Mouse (Mus musculus) v-Abl transformed pro-B cells (cell line): ENCODE results near the gene Ugt1a5.
"Not testable (repeated sequence)": the region's sequence is repeated elsewhere in the genome, so short reads cannot be mapped to it uniquely, and the experiment has no call there.

Experiments used
- in situ Hi-C, 2 experiments: fragments of 400-800 bp; cut with MboI; formaldehyde crosslinking; loops; one replicate each; pipeline ENCODE4 v1.15.1; 2025; ENCODE audit not compliant: unreplicated experiment in 2 of 2

The Ugt1a5 gene

DNA sequence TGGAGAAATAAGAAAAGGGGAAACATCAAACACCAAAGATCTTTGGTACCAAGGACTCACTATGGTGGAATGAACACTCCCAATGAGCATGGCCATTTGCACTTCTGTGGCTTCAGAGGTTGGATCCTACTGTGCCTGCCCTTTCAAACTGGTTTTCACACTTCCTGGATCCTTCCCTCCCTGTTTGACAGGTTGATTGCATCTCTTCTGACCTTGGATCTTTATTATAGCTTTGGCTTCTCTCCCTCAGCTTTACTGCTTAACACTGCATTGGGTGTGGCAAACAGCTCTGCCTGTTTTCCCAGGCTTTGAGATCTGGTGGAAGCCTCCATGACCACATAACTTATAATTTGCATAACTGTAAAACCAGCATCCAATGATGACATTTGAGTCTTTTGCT lies 54.5 kb downstream of the Ugt1a5 start:
- in situ Hi-C loops = no loop called here

DNA sequence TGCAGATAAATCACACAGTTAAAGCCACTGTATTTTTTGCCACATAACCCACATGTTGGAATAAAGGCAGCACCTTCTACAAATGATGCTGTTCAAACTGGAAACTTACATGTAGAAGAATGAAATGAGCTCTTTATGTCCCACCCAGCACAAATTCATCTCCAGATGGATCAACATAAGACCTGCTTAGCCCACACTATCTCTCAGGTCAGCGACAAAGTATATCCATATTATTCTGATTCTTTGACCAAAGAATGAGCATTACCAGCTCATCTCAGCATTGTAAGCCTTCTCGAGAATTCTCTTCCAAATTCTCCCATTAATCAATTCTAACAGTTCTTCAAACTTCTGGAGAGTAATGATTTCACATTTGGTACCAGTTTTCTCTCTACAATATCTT lies 56.4 kb downstream of the Ugt1a5 start:
- in situ Hi-C loops = no loop called here

DNA sequence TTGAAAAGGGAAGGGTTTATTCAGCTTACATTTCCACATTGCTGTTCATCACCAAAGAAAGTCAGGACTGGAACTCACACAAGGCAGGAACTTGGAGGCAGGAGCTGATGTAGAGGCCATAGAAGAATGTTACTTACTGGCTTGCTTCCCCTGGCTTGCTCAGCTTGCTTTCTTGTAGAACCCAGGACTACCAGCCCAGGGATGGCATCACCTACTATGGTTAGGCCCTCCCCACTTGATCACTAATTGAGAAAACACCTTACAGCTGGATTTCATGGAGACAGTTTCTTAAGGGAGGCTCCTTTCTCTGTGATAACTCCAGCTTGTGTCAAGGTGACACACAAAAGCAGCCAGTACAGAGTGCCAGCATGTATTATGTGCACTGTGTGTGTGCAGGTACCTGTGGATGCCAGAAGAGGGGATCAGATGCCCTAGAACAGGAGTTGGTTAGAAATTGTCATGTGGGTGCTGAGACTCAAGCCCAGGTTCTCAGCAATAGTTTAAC lies 57.3 kb downstream of the Ugt1a5 start:
- in situ Hi-C loops = not testable (repeated sequence)

DNA sequence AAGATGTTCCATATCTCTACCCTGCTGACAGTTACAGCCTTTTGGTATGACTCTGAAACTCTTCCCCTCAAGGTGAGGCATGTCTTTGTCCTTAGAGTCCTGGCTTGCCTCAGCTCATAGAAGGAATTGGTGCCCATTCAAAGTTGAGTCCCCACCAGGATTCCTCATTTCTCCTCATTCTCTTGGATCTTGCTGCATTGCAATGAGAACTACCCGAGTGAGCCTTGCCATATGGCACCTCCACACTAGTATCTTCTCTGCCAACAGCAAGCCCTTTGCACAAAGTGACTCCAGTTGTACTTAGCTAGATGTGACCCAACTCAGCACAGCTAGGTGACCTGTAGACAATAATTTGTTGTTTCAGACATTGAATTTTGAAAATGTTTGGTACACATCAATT lies 57.8 kb downstream of the Ugt1a5 start:
- in situ Hi-C loops = no loop called here

DNA sequence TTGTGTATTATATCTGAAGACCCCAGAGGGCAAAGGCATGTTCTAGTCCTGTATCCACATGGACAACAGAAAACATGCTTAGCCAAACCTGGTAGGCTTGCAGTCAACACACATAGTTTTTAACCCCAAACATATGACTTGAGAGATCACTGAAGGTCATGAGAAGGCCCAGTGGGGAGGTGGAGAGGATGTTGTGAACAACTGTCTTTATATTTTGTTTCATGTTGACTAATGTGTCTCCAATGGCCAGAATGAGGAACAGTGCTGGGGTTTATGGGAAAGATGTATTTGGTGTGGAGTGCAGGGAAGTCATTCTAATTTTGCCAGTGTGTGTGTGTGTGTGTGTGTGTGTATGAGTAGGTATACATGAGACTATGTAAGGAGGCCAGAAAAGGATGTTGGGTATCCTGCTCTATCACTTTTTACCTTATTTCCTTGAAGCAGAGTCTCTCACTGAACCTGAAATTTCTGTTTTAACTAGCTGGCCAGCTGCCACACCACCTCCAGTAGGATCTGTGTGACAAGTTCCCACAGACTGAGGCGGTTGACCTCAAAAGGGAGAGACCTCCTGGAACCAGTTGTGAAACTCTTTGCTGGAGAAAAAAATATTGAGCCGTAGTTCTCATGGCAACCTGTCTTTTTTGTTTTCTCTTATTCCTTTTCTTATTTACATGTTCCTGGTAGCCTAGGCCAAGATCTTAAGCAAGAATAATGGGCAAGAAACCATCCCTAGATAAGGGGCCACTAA lies 58.4 kb downstream of the Ugt1a5 start:
- in situ Hi-C loops = no loop called here

DNA sequence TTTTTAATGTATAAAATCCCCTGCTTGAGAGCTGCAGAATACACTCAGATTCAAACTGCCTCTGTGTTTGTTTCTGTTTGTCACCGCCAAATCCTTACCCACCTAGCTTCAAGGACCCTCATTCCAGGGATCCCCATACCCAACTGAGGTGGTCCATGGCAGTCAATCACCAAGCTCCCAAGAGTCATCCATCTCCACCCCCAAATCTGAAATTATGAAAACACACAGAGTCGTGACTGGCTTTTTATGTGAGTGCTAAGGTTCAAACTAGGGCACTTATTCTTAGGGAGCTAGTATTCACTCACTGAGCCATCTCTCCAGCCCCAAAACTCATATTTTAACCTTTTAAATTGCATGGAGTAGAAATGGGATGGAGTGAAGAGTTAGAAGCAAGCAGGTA lies 59.5 kb downstream of the Ugt1a5 start:
- in situ Hi-C loops = not testable (repeated sequence)

DNA sequence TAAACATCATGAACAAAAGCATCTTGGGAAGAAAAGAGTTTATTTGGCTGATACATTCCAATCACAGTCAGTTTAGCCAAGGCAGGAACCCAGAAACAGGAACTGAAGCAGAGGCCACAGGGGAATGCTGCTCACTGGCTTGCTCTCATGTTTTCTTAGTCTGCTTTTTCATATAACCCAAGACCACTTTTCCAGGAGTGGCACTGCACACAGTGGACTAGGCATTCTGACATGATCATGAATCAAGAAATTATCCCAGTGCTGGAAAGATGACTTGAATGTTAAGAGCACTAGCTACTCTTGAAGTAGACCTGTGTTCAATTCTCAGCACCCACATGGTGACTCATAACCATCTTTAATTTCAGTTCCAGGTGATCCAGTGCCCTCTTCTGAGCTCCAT lies 59.9 kb downstream of the Ugt1a5 start:
- in situ Hi-C loops = no loop called here

DNA sequence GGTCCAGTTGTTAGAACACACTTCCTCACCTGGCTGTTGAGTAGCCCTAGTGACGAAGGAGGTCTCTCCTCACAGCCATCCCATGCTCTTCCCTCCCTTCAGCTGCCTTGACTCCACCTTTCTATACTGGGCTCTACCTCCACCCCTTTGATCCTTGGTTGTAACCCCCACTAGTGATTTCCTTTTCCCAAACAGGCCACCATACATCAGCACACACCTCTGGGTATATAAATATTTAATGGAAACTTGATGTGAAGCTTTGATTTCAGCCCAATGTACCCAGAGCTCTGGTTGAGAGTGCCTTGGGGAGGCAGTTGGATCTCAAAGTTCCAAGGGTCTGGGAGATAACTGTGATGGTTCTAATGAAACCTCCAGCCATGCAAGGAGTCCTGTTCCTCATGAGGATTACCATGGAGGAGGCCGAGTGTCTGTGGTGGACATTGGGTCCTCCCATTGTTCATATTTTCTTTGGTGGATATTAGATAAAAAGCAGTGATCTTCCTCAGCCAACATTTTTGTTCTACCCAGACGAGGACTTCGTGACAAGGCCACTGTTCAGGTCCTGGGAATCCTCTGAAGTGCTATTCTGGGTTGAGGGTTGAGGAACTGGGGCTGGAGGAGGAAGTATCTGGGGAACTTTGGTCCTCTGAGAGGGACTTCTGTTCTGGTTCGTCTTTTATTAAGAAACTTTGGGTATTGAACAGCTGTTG lies 61.0 kb downstream of the Ugt1a5 start, which contains the start of gene Mroh2a:
TSS of gene Mroh2a (plus strand) at position 317 of the 710 bp plus-strand sequence.
- in situ Hi-C loops = no loop called here

DNA sequence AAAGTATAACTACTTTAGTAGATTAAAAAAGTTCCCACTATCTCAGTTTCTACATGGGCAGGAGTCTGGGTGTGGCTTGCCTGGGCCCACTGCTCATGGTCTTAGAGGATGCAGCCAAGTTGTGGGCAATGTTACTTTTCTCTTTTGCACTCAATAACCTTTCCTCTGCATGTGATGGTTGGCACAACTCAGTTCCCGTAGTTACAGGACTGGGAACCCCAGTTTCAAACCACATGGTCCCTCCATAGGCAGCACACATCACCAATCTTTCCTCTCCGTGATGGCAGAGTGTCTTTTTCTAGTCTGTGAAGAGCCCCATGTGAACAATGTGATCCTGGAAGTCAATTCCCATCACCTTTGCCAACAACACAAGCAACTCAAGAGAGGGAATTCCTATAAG lies 61.7 kb downstream of the Ugt1a5 start:
- in situ Hi-C loops = no loop called here

DNA sequence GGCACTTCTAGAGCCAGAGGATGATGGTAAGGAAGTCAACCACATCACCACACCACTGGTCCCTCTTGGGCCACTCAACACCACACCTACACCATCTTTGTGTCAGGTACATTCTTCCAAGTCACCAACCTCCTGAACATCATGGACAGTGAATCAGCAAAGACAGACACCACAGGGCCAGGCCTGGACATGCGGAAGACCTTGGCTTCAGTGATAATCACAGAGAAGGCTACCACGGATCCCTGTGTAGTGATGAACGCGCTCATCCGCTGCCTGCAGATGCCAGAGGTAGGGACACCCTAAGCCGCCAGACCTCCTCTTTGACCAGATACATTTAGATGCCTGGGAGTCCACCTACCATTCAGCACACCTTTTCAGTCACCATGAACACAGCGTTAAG lies 62.3 kb downstream of the Ugt1a5 start:
- in situ Hi-C loops = no loop called here

DNA sequence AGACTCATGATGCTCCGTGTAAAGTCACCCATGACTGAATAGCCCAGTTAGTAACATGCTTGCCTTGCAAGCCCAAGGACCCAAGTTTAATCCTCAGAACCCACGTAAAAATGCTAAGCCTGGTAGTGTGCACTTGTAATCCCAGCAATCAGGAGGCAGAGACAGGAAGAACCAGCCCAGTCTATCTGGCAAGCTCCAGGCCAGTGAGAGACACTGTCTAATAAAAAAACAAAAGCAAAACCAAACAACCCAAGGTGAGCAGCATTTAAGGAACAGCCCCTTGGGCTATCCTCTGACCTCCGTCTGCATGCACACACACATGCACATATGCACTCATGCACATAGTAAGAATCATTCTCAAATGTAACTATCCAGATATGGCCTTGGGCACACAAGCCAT lies 63.8 kb downstream of the Ugt1a5 start:
- in situ Hi-C loops = no loop called here

DNA sequence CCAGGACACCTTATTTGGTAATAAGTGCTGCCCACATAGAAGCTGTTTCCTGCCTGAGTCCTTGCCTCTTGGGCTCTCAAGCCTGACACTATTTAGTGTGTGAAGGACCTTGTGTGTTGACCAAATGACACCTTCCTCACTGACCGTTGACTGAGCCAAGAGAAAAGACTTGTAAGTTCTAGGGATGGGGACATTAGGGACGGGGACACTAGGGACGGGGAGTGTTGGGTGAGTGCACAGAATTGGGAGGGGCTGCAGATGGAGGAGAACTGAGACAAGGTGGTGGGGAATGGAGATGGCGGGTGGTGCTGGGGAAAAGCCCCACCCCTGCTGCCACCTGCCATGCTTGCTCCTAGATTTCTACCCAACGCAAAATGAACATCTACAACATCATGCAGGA lies 64.2 kb downstream of the Ugt1a5 start:
- in situ Hi-C loops = no loop called here

DNA sequence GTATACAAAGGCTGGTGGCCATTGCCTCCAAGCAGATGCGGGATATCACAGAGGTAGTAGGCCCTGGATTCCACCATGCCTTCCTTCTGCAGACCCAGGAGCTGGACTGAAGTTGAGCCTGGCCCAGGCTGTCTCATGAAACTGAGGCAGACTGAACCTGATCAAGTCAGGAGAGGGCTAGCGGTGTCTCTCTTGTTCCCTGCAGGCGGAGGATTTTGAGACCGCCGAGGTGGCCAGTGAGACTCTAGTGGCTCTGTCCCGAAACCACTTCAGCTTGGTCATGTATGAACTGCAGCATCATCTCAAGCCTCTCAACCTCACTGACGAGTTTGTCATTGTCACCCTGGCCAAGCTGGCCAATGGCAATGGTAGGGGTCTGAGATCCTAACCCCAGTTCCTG lies 64.6 kb downstream of the Ugt1a5 start:
- in situ Hi-C loops = no loop called here

DNA sequence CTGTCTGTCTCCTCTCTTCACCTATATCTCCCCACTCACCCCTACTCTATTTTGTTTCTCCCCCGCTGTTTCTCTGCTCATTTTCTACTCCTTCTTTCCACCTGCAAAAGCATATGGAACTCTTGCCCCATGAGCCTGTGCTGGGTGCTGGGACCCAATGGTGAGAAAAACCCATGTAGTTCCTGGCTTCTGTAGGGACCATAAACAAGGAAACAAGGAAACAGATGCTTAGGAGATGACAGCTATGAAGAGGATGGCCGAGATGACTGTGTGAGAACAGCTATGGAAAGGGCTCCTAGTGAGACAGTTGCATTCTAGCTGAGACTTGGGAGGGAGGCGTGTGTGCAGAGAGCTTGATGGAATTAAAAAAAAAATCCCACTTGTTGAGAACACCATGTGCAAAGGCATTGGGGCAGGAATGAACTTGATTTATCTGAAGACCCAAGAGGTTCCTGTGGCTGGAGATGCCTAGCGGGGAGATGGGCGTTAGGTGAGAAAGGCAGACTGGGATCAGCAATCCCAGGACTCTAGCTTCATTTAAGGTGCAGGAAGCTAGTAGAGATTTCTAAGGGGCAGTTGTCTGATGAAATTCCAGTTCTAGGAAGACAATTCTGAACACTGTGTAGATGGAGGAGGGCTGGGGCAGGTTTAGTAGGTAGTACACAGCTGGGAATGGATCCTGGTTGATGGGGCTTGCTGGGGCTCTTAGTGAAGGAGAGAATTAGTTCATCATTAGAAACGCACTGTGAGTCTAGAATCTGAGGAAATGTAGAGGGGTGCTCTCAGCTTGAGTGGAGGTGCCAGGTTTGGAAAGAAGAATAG lies 65.4 kb downstream of the Ugt1a5 start:
- in situ Hi-C loops = no loop called here

DNA sequence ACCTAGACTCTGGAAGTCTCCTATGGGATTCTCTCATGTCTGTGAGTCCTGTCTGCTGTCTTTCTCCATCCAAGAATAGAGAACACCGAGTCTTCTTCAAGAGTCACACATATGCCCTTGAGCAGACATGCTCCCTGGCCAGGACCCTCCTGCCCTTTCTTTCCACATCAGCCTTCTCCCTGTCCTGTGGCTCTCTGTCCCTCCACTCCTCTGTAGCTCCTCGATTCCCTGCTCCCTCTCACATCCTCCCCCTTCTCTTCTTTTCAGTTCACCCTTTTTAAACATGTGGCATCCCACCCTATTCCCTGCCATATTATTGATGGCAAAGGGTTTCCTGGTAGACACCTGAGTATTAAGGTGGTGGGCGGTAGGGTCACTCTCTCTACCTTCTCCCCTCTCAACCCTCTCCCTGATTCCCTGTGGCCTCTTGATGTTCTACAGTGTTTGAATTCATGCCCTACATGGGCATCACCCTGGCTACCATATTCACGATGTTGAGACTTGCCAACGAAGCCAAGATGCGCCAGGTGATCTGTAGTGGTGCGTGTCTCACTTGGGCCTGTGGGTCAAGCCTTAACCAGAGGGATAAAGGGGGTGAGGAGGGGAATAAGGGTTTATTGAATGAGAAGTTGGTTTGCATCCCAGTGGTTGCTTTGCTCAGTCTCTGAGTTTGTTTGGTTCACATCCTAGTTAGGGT lies 66.1 kb downstream of the Ugt1a5 start:
- in situ Hi-C loops = no loop called here

DNA sequence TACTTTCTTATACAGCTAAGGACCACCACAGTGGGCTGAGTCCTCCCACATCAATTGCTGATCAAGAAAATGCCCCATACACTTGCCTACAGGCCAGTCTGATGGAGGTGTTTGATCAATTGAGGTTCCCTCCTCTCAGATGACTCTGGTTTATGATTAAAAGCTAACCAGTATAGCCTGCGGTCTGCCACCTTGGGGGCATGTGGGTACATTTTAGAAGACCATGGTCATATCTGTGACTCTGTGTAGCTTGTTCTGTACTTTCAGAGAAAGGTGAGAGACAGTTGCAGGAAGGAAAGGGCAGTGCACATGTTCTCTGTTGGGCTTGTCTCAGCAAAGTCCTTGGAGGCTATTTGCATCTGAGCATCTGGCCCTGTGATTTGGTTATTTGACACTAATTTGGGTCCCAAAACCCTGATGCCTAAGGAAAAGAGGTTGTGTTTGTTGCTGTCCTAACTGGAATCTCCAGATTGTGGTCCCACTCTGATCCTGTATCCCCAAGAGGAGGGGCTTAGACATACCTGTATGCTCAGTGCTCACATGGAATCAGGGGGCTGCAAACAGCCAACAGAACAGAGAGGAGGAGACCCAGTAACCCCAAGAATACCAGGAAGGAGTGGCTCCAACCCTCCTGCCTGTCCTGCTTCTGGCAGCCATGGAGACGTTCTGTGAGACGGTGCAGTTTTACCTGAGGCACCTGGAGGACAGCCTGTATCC lies 67.0 kb downstream of the Ugt1a5 start:
- in situ Hi-C loops = no loop called here

DNA sequence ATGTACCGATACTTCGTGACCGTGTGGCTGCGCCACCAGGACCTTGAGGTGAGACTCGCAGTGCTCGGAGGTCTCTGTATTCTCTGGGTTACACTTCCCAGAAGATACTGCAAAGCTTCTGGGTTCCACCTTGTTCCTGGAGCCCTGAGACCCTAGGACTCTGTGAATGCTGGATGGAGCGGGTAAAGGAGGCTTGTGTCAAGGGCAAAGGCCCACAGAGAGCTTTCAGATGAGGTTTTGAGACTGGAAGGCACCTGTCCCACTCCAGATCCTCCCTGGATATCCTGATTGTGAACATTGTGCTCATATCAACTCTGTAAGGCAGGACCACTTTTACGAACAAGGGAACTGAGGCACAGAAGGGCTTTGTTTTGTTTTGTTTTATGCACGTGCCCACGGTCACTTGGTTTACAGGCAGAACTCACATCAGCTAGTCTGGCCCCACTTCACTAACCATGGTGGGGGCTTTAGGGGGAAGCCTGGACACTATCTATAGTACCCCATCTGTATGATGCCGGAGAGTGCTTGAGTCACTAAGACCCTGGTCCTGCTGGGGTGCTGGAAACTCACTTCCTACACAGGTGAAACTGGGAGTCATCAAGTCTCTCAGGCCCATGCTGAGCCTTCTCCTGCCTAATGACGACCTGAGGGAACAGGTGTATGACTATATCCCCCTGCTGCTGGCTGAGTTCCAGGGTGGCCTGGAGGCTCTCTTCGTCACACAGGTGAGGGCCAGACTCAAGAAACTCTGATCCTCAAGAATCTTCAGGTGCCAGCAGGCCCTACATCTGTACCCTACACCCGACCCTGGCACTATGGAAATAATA lies 67.8 kb downstream of the Ugt1a5 start:
- in situ Hi-C loops = no loop called here

DNA sequence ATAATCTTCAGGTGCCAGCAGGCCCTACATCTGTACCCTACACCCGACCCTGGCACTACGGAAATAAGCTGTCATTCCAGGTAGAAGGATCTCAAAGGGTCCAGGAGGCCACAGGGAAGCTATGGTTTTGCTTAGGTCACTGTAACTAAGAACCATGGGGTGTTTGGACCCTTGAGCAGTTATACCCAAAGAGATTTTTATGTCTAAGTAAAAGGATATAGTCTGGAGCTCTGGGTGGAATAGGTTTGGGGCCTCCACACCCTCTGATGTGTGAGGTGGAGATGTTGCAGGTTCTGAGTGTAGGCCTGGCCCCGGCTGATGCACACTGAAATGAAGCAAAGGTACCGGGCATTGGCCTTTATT lies 68.4 kb downstream of the Ugt1a5 start:
- in situ Hi-C loops = no loop called here

DNA sequence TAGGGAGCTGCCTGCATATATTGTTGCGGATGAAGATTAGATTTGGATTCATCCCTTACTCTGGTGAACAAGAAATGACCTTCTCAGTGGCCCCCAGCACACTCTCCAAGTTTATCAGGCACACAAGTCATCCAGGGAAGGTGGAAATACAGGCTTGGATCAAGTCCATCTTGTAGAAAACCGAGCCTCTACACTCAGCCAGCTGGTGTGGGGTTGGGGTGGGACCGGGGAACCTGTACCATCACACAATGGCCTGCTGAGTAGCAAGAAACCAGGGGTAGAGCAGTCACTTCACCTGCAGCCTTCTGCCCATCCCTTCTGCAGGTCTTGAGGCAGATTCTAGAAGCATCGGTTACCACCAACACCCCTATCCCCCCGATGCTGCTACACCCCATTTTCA lies 68.8 kb downstream of the Ugt1a5 start:
- in situ Hi-C loops = no loop called here
